Mouse (Mus musculus) kidney, postnatal 0 days (tissue): ENCODE results near the gene Dll4. TPM values are rescaled to one million over a fixed set of nuclear protein-coding genes. Genes with fewer than 3 reads are reported as not detected.

Source experiments
- ATAC-seq: fragments of 200-750 bp; cut with Nextera tagmentation; replicated peaks from 2 replicates; pipeline ENCODE4 v1.8.0; 2017; ENCODE audit warnings: low read depth, moderate number of reproducible peaks, moderate TSS enrichment, moderate library complexity; ENCODE audit not compliant: low FRiP score
- DNase-seq: peaks from one replicate; pipeline ENCODE4 v3.0.0-alpha.2; 2016; ENCODE audit warnings: low spot score
- H3K27ac ChIP-seq: fragments of 300-500 bp; sonication (generic); 2 replicates; pipeline ENCODE4 v1.5.1; 2014; ENCODE audit warnings: mild to moderate bottlenecking
- H3K27me3 ChIP-seq: fragments of 300-500 bp; sonication (generic); 2 replicates; pipeline ENCODE4 v1.6.1; 2014; ENCODE audit warnings: low read length, mixed read lengths; ENCODE audit not compliant: insufficient read depth
- H3K36me3 ChIP-seq: fragments of 300-500 bp; sonication (generic); 2 replicates; pipeline ENCODE4 v1.6.1; 2014; ENCODE audit warnings: low read length, mixed read lengths; ENCODE audit not compliant: insufficient read depth
- H3K4me1 ChIP-seq: fragments of 300-500 bp; sonication (generic); replicated peaks from 2 replicates; pipeline ENCODE4 v1.6.1; 2014; ENCODE audit warnings: antibody characterized with exemption, low read length, mixed read lengths; ENCODE audit not compliant: insufficient read depth
- H3K4me2 ChIP-seq: fragments of 300-500 bp; sonication (generic); 2 replicates; pipeline ENCODE4 v1.6.1; 2014; ENCODE audit warnings: mild to moderate bottlenecking, low read length, moderate library complexity, mixed read lengths
- H3K4me3 ChIP-seq: fragments of 300-500 bp; sonication (generic); replicated peaks from 2 replicates; pipeline ENCODE4 v1.5.1; 2014; ENCODE audit warnings: low read depth, low read length
- H3K9ac ChIP-seq: fragments of 300-500 bp; sonication (generic); 2 replicates; pipeline ENCODE4 v1.6.1; 2014; ENCODE audit warnings: low read depth, low read length
- H3K9me3 ChIP-seq: fragments of 300-500 bp; sonication (generic); replicated peaks from 2 replicates; pipeline ENCODE4 v1.6.1; 2016; ENCODE audit warnings: low read length, inconsistent platforms, mixed read lengths
- CTCF ChIP-seq: IDR thresholded peaks from 2 replicates; pipeline ENCODE4 v1.5.1; 2016; ENCODE audit warnings: antibody characterized with exemption, low read depth, mild to moderate bottlenecking, moderate library complexity
- WGBS: fragments of 180-500 bp; shearing (Covaris S2); extraction: QIAGEN DNeasy Blood & Tissue Kit; methylation state at CpG from one replicate; pipeline ENCODE4 v1.1.7; 2014; 5-methylcytosine and 5-hydroxymethylcytosine counted together
- polyA plus RNA-seq: library from polyadenylated mRNA; unstranded; fragments of >200 nt; fragmentation: Nextera tagmentation; extraction: Ambion mirVana; gene quantifications from 2 replicates; pipeline ENCODE4 v1.2.1, GENCODE M21; 2015

Gene Dll4
- polyA plus RNA-seq, 1 experiment from 2014 or later: 7.9 TPM

- no peak overlapping the region for H3K4me3 ChIP-seq
- H3K36me3 ChIP-seq: peaks cover 41% of the 10 kb centered on the region
- no peak overlapping the region for H3K27ac ChIP-seq
- H3K4me1 ChIP-seq: peaks cover 11% of the 10 kb centered on the region
- H3K9ac ChIP-seq: no peak overlapping the region
- no peak for DNase-seq
- H3K27me3 ChIP-seq: no peaks in the 10 kb centered on the region
- H3K4me2 ChIP-seq: no peak overlapping the region
- no peak for TF ChIP-seq CTCF
- 92% methylated on average over 19 of the region's 19 CpGs for WGBS
- no peak for ATAC-seq
- no peaks in the 10 kb centered on the region for H3K9me3 ChIP-seq
These were observed 28.1 kb upstream of the Dll4 start for GRCm38 (mm10) chr2:119297506-119297905.

GRCm38 (mm10) chr2:119298330-119298729, 27.3 kb upstream of the Dll4 start:
- peak overlapping the region; percentile 27; the same call in 1 of the 2 replicates for H3K27ac ChIP-seq
- ATAC-seq (no peak), DNase-seq (peak; percentile 84)
- no peaks in the 10 kb centered on the region for H3K27me3 ChIP-seq
- H3K9ac ChIP-seq: no peak overlapping the region
- H3K9me3 ChIP-seq: no peaks in the 10 kb centered on the region
- peaks cover 34% of the 10 kb centered on the region for H3K36me3 ChIP-seq
- WGBS: 44% methylated on average over 5 of the region's 5 CpGs
- H3K4me1 ChIP-seq: peaks cover 11% of the 10 kb centered on the region
- peak; percentile 83 for TF ChIP-seq CTCF
- no peak overlapping the region for H3K4me3 ChIP-seq
- H3K4me2 ChIP-seq: no peak overlapping the region

GRCm38 (mm10) chr2:119298839-119299238, 26.7 kb upstream of the Dll4 start:
- Histone ChIP-seq H3K9ac (no peak overlapping the region), H3K9me3 (no peaks in the 10 kb centered on the region), H3K4me2 (no peak overlapping the region), H3K27me3 (no peaks in the 10 kb centered on the region), H3K4me1 (peaks cover 11% of the 10 kb centered on the region), H3K27ac (peak overlapping the region; percentile 27; the same call in 1 of the 2 replicates), H3K36me3 (peaks cover 29% of the 10 kb centered on the region), H3K4me3 (no peak overlapping the region)
- no peak for ATAC-seq
- no peak for DNase-seq
- TF ChIP-seq CTCF: no peak
- 86% methylated on average over 2 of the region's 2 CpGs for WGBS

- TF ChIP-seq CTCF: peak; percentile 84
- Histone ChIP-seq H3K4me1 (peaks cover 11% of the 10 kb centered on the region), H3K27me3 (no peaks in the 10 kb centered on the region), H3K4me2 (peak overlapping the region; percentile 53), H3K27ac (peak overlapping the region; percentile 84), H3K4me3 (peak overlapping the region; percentile 19), H3K9ac (peak overlapping the region; percentile 41), H3K9me3 (no peaks in the 10 kb centered on the region), H3K36me3 (peaks cover 16% of the 10 kb centered on the region)
- WGBS: 4% methylated on average over 14 of the region's 15 CpGs
- DNase-seq: peak; percentile 94
- peak; percentile 83 for ATAC-seq
These were observed 25.4 kb upstream of the Dll4 start for GRCm38 (mm10) chr2:119299981-119300818.

- Histone ChIP-seq H3K9me3 (no peaks in the 10 kb centered on the region), H3K27me3 (no peaks in the 10 kb centered on the region), H3K4me2 (peak overlapping the region; percentile 53), H3K9ac (peak overlapping the region; percentile 41), H3K36me3 (peaks cover 13% of the 10 kb centered on the region), H3K4me1 (peaks cover 11% of the 10 kb centered on the region), H3K27ac (peak overlapping the region; percentile 84), H3K4me3 (no peak overlapping the region)
- DNase-seq: peak; percentile 50
- peak; percentile 23 for ATAC-seq
- TF ChIP-seq CTCF: no peak
- WGBS: 49% methylated on average over 7 of the region's 7 CpGs
These were observed 24.6 kb upstream of the Dll4 start for GRCm38 (mm10) chr2:119300819-119301493.

GRCm38 (mm10) chr2:119302876-119303275, 22.7 kb upstream of the Dll4 start:
- no peaks in the 10 kb centered on the region for H3K9me3 ChIP-seq
- no peak overlapping the region for H3K9ac ChIP-seq
- TF ChIP-seq CTCF: no peak
- WGBS: 62% methylated on average over 6 of the region's 6 CpGs
- no peak overlapping the region for H3K4me2 ChIP-seq
- H3K27me3 ChIP-seq: no peaks in the 10 kb centered on the region
- no peak for ATAC-seq
- no peak for DNase-seq
- H3K4me3 ChIP-seq: no peak overlapping the region
- peaks cover 11% of the 10 kb centered on the region for H3K4me1 ChIP-seq
- H3K36me3 ChIP-seq: no peaks in the 10 kb centered on the region
- H3K27ac ChIP-seq: no peak overlapping the region
